Mouse (Mus musculus): ENCODE results near the gene Mknk1. TPM values are rescaled to one million over a fixed set of nuclear protein-coding genes. Genes with fewer than 3 reads are reported as not detected.
A peak's percentile ranks its signal among the peaks of the same experiment; 100 is the strongest.

Gene Mknk1
- polyA plus RNA-seq, 1 experiment from 2014 or later = 25.8 TPM

- no peak for DNase-seq (ENCODE audit: low spot score)
- H3K4me2 ChIP-seq (ENCODE audit: low read depth, low read length, severe bottlenecking) = no peak overlapping the region
- no peak overlapping the region for H3K27ac ChIP-seq (ENCODE audit: low read depth, low read length)
- no peak overlapping the region for H3K4me3 ChIP-seq (ENCODE audit: low read depth, low read length)
- no peak overlapping the region for H3K9ac ChIP-seq (ENCODE audit: low read length)
- H3K9me3 ChIP-seq (ENCODE audit: control insufficient read depth, low read length) = no peaks in the 10 kb centered on the region
- H3K36me3 ChIP-seq (ENCODE audit: control insufficient read depth, insufficient read depth, low read length) = no peaks in the 10 kb centered on the region
- H3K27me3 ChIP-seq (ENCODE audit: control insufficient read depth, insufficient read depth, low read length) = peaks cover 12% of the 10 kb centered on the region
- no peak for ATAC-seq (replicated peaks; ENCODE audit: low FRiP score)
- 80% methylated on average over 3 of the region's 3 CpGs for WGBS
- peaks cover 10% of the 10 kb centered on the region for H3K4me1 ChIP-seq (replicated peaks; ENCODE audit: control insufficient read depth, insufficient read depth, low read length)
Measured at GRCm38 (mm10) chr4:115885846-115886245, 46.8 kb downstream of the Mknk1 start.

- H3K4me1 ChIP-seq (replicated peaks; ENCODE audit: control insufficient read depth, insufficient read depth, low read length) = peaks cover 6% of the 10 kb centered on the region
- peaks cover 23% of the 10 kb centered on the region for H3K27me3 ChIP-seq (ENCODE audit: control insufficient read depth, insufficient read depth, low read length)
- H3K27ac ChIP-seq (ENCODE audit: low read depth, low read length) = no peak overlapping the region
- no peaks in the 10 kb centered on the region for H3K36me3 ChIP-seq (ENCODE audit: control insufficient read depth, insufficient read depth, low read length)
- no peak for DNase-seq (ENCODE audit: low spot score)
- no peak overlapping the region for H3K9ac ChIP-seq (ENCODE audit: low read length)
- ATAC-seq (replicated peaks; ENCODE audit: low FRiP score) = no peak
- H3K4me2 ChIP-seq (ENCODE audit: low read depth, low read length, severe bottlenecking) = no peak overlapping the region
- H3K9me3 ChIP-seq (ENCODE audit: control insufficient read depth, low read length) = no peaks in the 10 kb centered on the region
- no peak overlapping the region for H3K4me3 ChIP-seq (ENCODE audit: low read depth, low read length)
- 46% methylated on average over 1 of the region's 1 CpGs for WGBS
Measured at GRCm38 (mm10) chr4:115886875-115887274, 47.9 kb downstream of the Mknk1 start.

GRCm38 (mm10) chr4:115890066-115890465, 51.1 kb downstream of the Mknk1 start:
- WGBS = 9% methylated on average over 6 of the region's 6 CpGs
- H3K27me3 ChIP-seq (ENCODE audit: control insufficient read depth, insufficient read depth, low read length) = peaks cover 28% of the 10 kb centered on the region

GRCm38 (mm10) chr4:115890553-115890952, 51.6 kb downstream of the Mknk1 start, which contains the start of gene 6430628N08Rik:
6430628N08Rik (plus strand) TSS chr4:115890665.
- Histone ChIP-seq H3K4me2 (ENCODE audit: low read depth, low read length, severe bottlenecking) (peak within 1 kb of the TSS; percentile 67), H3K9me3 (ENCODE audit: control insufficient read depth, low read length) (no peaks in the 10 kb centered on the region), H3K36me3 (ENCODE audit: control insufficient read depth, insufficient read depth, low read length) (no peaks in the 10 kb centered on the region), H3K27me3 (ENCODE audit: control insufficient read depth, insufficient read depth, low read length) (peaks cover 31% of the 10 kb centered on the region), H3K4me1 (replicated peaks; ENCODE audit: control insufficient read depth, insufficient read depth, low read length) (peaks cover 6% of the 10 kb centered on the region), H3K4me3 (ENCODE audit: low read depth, low read length) (peak within 1 kb of the TSS; percentile 24), H3K9ac (ENCODE audit: low read length) (peak within 1 kb of the TSS; percentile 25), H3K27ac (ENCODE audit: low read depth, low read length) (no peak within 1 kb of the TSS)
- WGBS = 1% methylated on average over 27 of the region's 31 CpGs
- DNase-seq (ENCODE audit: low spot score) (peak; percentile 63), ATAC-seq (replicated peaks; ENCODE audit: low FRiP score) (peak; percentile 27; the same call in 1 of the 2 replicates)

More at GRCm38 (mm10) chr4:115890066-115890465, 51.1 kb downstream of the Mknk1 start:
- Histone ChIP-seq H3K4me2 (ENCODE audit: low read depth, low read length, severe bottlenecking) (peak overlapping the region; percentile 67), H3K4me1 (replicated peaks; ENCODE audit: control insufficient read depth, insufficient read depth, low read length) (peaks cover 6% of the 10 kb centered on the region), H3K9me3 (ENCODE audit: control insufficient read depth, low read length) (no peaks in the 10 kb centered on the region), H3K27ac (ENCODE audit: low read depth, low read length) (no peak overlapping the region), H3K36me3 (ENCODE audit: control insufficient read depth, insufficient read depth, low read length) (no peaks in the 10 kb centered on the region), H3K9ac (ENCODE audit: low read length) (peak overlapping the region; percentile 25), H3K4me3 (ENCODE audit: low read depth, low read length) (peak overlapping the region; percentile 24)
- DNase-seq (ENCODE audit: low spot score) (no peak), ATAC-seq (replicated peaks; ENCODE audit: low FRiP score) (0 out of 2 replicates have a peak, but pooled peaks have one; percentile 45)

- no peak overlapping the region for H3K27ac ChIP-seq (ENCODE audit: low read depth, low read length)
Measured at GRCm38 (mm10) chr4:115894281-115894680, 55.3 kb downstream of the Mknk1 start.

GRCm38 (mm10) chr4:115897901-115898631, 59.1 kb downstream of the Mknk1 start:
- DNase-seq (ENCODE audit: low spot score) (peak; percentile 78), ATAC-seq (replicated peaks; ENCODE audit: low FRiP score) (peak; percentile 69)
- H3K36me3 ChIP-seq (ENCODE audit: control insufficient read depth, insufficient read depth, low read length) = no peaks in the 10 kb centered on the region
- 2% methylated on average over 51 of the region's 56 CpGs for WGBS
- peaks cover 10% of the 10 kb centered on the region; the same call in 1 of the 2 replicates for H3K4me1 ChIP-seq (replicated peaks; ENCODE audit: control insufficient read depth, insufficient read depth, low read length)
- peak overlapping the region; percentile 85 for H3K4me2 ChIP-seq (ENCODE audit: low read depth, low read length, severe bottlenecking)
- H3K9me3 ChIP-seq (ENCODE audit: control insufficient read depth, low read length) = no peaks in the 10 kb centered on the region
- peak overlapping the region; percentile 65 for H3K9ac ChIP-seq (ENCODE audit: low read length)
- H3K27me3 ChIP-seq (ENCODE audit: control insufficient read depth, insufficient read depth, low read length) = peaks cover 65% of the 10 kb centered on the region
- peak overlapping the region; percentile 39 for H3K4me3 ChIP-seq (ENCODE audit: low read depth, low read length)
- no peak overlapping the region for H3K27ac ChIP-seq (ENCODE audit: low read depth, low read length)

More at GRCm38 (mm10) chr4:115894281-115894680, 55.3 kb downstream of the Mknk1 start:
- DNase-seq (ENCODE audit: low spot score) (no peak), ATAC-seq (replicated peaks; ENCODE audit: low FRiP score) (no peak)
- H3K27me3 ChIP-seq (ENCODE audit: control insufficient read depth, insufficient read depth, low read length) = peaks cover 62% of the 10 kb centered on the region
- no peak overlapping the region for H3K9ac ChIP-seq (ENCODE audit: low read length)
- H3K4me2 ChIP-seq (ENCODE audit: low read depth, low read length, severe bottlenecking) = no peak overlapping the region
- 9% methylated on average over 3 of the region's 3 CpGs for WGBS
- no peak overlapping the region for H3K4me3 ChIP-seq (ENCODE audit: low read depth, low read length)
- H3K9me3 ChIP-seq (ENCODE audit: control insufficient read depth, low read length) = no peaks in the 10 kb centered on the region
- H3K4me1 ChIP-seq (replicated peaks; ENCODE audit: control insufficient read depth, insufficient read depth, low read length) = peaks cover 17% of the 10 kb centered on the region
- H3K36me3 ChIP-seq (ENCODE audit: control insufficient read depth, insufficient read depth, low read length) = no peaks in the 10 kb centered on the region

- peak; percentile 89 for DNase-seq (ENCODE audit: low spot score)
- Histone ChIP-seq H3K9ac (ENCODE audit: low read length) (no peak overlapping the region), H3K9me3 (ENCODE audit: control insufficient read depth, low read length) (no peaks in the 10 kb centered on the region), H3K27me3 (ENCODE audit: control insufficient read depth, insufficient read depth, low read length) (peaks cover 82% of the 10 kb centered on the region), H3K27ac (ENCODE audit: low read depth, low read length) (no peak overlapping the region), H3K4me3 (ENCODE audit: low read depth, low read length) (no peak overlapping the region), H3K36me3 (ENCODE audit: control insufficient read depth, insufficient read depth, low read length) (no peaks in the 10 kb centered on the region), H3K4me1 (replicated peaks; ENCODE audit: control insufficient read depth, insufficient read depth, low read length) (peaks cover 23% of the 10 kb centered on the region), H3K4me2 (ENCODE audit: low read depth, low read length, severe bottlenecking) (no peak overlapping the region)
- no peak for ATAC-seq (replicated peaks; ENCODE audit: low FRiP score)
- 22% methylated on average over 5 of the region's 5 CpGs for WGBS
Measured at GRCm38 (mm10) chr4:115902816-115903215, 63.8 kb downstream of the Mknk1 start.

- H3K36me3 ChIP-seq (ENCODE audit: control insufficient read depth, insufficient read depth, low read length) = no peaks in the 10 kb centered on the region
- H3K4me1 ChIP-seq (replicated peaks; ENCODE audit: control insufficient read depth, insufficient read depth, low read length) = peaks cover 16% of the 10 kb centered on the region
- H3K27ac ChIP-seq (ENCODE audit: low read depth, low read length) = no peak overlapping the region
- DNase-seq (ENCODE audit: low spot score) (peak; percentile 70), ATAC-seq (replicated peaks; ENCODE audit: low FRiP score) (peak; percentile 69)
- 1% methylated on average over 12 of the region's 12 CpGs for WGBS
- no peaks in the 10 kb centered on the region for H3K9me3 ChIP-seq (ENCODE audit: control insufficient read depth, low read length)
- peaks cover 77% of the 10 kb centered on the region for H3K27me3 ChIP-seq (ENCODE audit: control insufficient read depth, insufficient read depth, low read length)
- no peak overlapping the region for H3K9ac ChIP-seq (ENCODE audit: low read length)
- no peak overlapping the region for H3K4me3 ChIP-seq (ENCODE audit: low read depth, low read length)
- no peak overlapping the region for H3K4me2 ChIP-seq (ENCODE audit: low read depth, low read length, severe bottlenecking)
Measured at GRCm38 (mm10) chr4:115904375-115904774, 65.4 kb downstream of the Mknk1 start.
